Comparison of ENCODE assay signal across 24 mouse cellular contexts in the genomic region with DNA sequence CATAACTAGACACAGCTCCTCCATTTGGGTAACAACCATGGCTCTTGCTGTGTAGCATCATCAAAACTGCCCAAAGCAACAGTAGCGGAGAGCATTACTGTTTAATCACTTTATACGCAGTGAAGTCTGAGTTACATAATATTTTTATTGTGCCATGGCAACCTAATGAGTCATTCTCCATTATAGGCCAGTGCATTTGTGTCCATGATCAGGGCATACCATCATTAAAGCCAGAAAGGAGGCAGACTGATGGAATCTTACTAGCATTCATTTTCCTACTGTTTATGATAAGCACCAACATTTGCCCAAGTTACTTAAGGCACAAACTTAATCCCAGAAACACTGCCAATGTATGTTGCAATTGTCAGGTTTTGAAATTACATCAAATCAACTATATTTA.
DNase-seq lines count a peak whose midpoint lies in the region; ATAC-seq and TF ChIP-seq lines count a peak whose summit lies in the region.
"Had no signal": no experiment of that assay in that cellular context is flagged by ENCODE, and none has a peak within 500 bp of the region (broad histone marks: within the 10 kb centered on the region; RNA-seq: fewer than 3 reads in every experiment).

No protein-coding gene starts in this region.

- WGBS in liver, adult 2 months, result 91% methylated on average over 2 of the region's 2 CpGs
- WGBS in liver, postnatal 0 days (ENCODE audit: insufficient replicate concordance), result 85% methylated on average over 2 of the region's 2 CpGs

- peaks cover 4% of the 10 kb centered on the region; the same call in 1 of the 2 replicates for H3K4me1 ChIP-seq in liver, adult 2 months (ENCODE audit: control insufficient read depth, insufficient read depth, low read length)
- H3K4me1 ChIP-seq in liver, postnatal 0 days (ENCODE audit: insufficient read depth), result no peaks in the 10 kb centered on the region
- H3K4me1 ChIP-seq: embryonic facial prominence, embryonic 12.5 days; embryonic facial prominence, embryonic 15.5 days; forebrain, embryonic 12.5 days; forebrain, embryonic 15.5 days; heart, embryonic 10.5 days; heart, embryonic 13.5 days had no signal

- no peak overlapping the region for H3K4me2 ChIP-seq in liver, postnatal 0 days (ENCODE audit: low read depth, low read length)
- H3K4me2 ChIP-seq: embryonic facial prominence, embryonic 12.5 days; embryonic facial prominence, embryonic 15.5 days; forebrain, embryonic 12.5 days; forebrain, embryonic 15.5 days; heart, embryonic 13.5 days; hindbrain, embryonic 14.5 days had no signal

- H3K4me3 ChIP-seq in liver, adult 2 months (ENCODE audit: insufficient read depth, low read depth, low read length), result no peak overlapping the region
- H3K4me3 ChIP-seq in liver, postnatal 0 days (ENCODE audit: low read depth, low read length), result no peak overlapping the region
- H3K4me3 ChIP-seq: embryonic facial prominence, embryonic 12.5 days; embryonic facial prominence, embryonic 15.5 days; forebrain, embryonic 12.5 days; forebrain, embryonic 15.5 days; heart, adult 2 months; heart, embryonic 10.5 days; heart, embryonic 13.5 days had no signal

- TF ChIP-seq EP300 in liver, postnatal 0 days (IDR thresholded peaks at IDR 0.05; ENCODE audit: low read depth), result no peak

- H3K27ac ChIP-seq in liver, adult 2 months (replicated peaks; ENCODE audit: insufficient read depth, low read depth, low read length), result no peak overlapping the region
- no peak overlapping the region for H3K27ac ChIP-seq in liver, postnatal 0 days (ENCODE audit: low read depth)
- H3K27ac ChIP-seq: embryonic facial prominence, embryonic 12.5 days; embryonic facial prominence, embryonic 15.5 days; forebrain, embryonic 12.5 days; forebrain, embryonic 15.5 days; heart, adult 2 months; heart, embryonic 10.5 days; heart, embryonic 13.5 days; hindbrain, embryonic 14.5 days had no signal

- H3K36me3 ChIP-seq in liver, adult 2 months (ENCODE audit: control insufficient read depth, insufficient read depth, low read length), result no peaks in the 10 kb centered on the region
- H3K36me3 ChIP-seq in liver, postnatal 0 days (replicated peaks; ENCODE audit: insufficient read depth, low read length), result no peaks in the 10 kb centered on the region
- H3K36me3 ChIP-seq: embryonic facial prominence, embryonic 12.5 days; embryonic facial prominence, embryonic 15.5 days; forebrain, embryonic 12.5 days; forebrain, embryonic 15.5 days; heart, embryonic 10.5 days; heart, embryonic 13.5 days had no signal

- TF ChIP-seq CTCF in liver, adult 2 months (IDR thresholded peaks at IDR 0.05; ENCODE audit: low read depth, low read length), result no peak
- TF ChIP-seq CTCF in liver, postnatal 0 days (IDR thresholded peaks at IDR 0.05; ENCODE audit: low read depth), result no peak

- H3K9ac ChIP-seq in liver, adult 2 months (ENCODE audit: low read depth, low read length), result no peak overlapping the region
- no peak overlapping the region for H3K9ac ChIP-seq in liver, postnatal 0 days (replicated peaks)
- H3K9ac ChIP-seq: embryonic facial prominence, embryonic 12.5 days; embryonic facial prominence, embryonic 15.5 days; forebrain, embryonic 12.5 days; forebrain, embryonic 15.5 days; heart, embryonic 13.5 days; hindbrain, embryonic 14.5 days had no signal

- no peak for TF ChIP-seq POLR2A in liver, adult 2 months (IDR thresholded peaks at IDR 0.05; ENCODE audit: extremely low read depth, insufficient read depth, low read length)

- no peaks in the 10 kb centered on the region for H3K79me2 ChIP-seq in liver, adult 2 months (ENCODE audit: control insufficient read depth, insufficient read depth, low read length)

- no peak for ATAC-seq in liver, postnatal 0 days
- ATAC-seq: CD4-positive, CD25-positive, alpha-beta regulatory T cell, adult 4 months; forebrain, embryonic 15.5 days; intestine, postnatal 0 days had no signal

- no peaks in the 10 kb centered on the region for H3K9me3 ChIP-seq in liver, postnatal 0 days (ENCODE audit: low read length)
- H3K9me3 ChIP-seq: embryonic facial prominence, embryonic 12.5 days; embryonic facial prominence, embryonic 15.5 days; forebrain, embryonic 12.5 days; forebrain, embryonic 15.5 days; heart, embryonic 10.5 days; heart, embryonic 13.5 days had no signal

- peak; percentile 50 for DNase-seq in liver, adult 2 months (ENCODE audit: extremely low read depth, low read depth, low spot score)
- no peak for DNase-seq in liver, postnatal 0 days
- DNase-seq in NIH3T3 (ENCODE audit: low read depth), result peak; percentile 30
- DNase-seq in gonadal fat pad, adult 2 months (ENCODE audit: low read depth), result peak; percentile 42
- no peak for DNase-seq in kidney, postnatal 25 days
- no peak for DNase-seq in lung, postnatal 25 days (ENCODE audit: low spot score)
- DNase-seq: adrenal gland, postnatal 10 days; cerebellum, adult 11 months; cerebellum, adult 2 months; cerebellum, adult 9-11 months; cerebellum, postnatal 25 days; gastrocnemius, postnatal 25 days; heart, adult 2 months; heart, postnatal 14 days; heart, postnatal 4 days had no signal

- no peaks in the 10 kb centered on the region for H3K27me3 ChIP-seq in liver, adult 2 months (ENCODE audit: control insufficient read depth, insufficient read depth, low read length)
- H3K27me3 ChIP-seq in liver, postnatal 0 days (ENCODE audit: insufficient read depth, low read length), result no peaks in the 10 kb centered on the region
- H3K27me3 ChIP-seq: embryonic facial prominence, embryonic 12.5 days; embryonic facial prominence, embryonic 15.5 days; forebrain, embryonic 12.5 days; forebrain, embryonic 15.5 days; heart, embryonic 13.5 days had no signal

Comparison
In these comparisons a context has a peak if more than half of its experiments do, and no peak if none do; other contexts are left out.
1. DNase-seq: peak in liver, adult 2 months (single experiment), NIH3T3 (single experiment) and gonadal fat pad, adult 2 months (single experiment); none in liver, postnatal 0 days (single experiment), kidney, postnatal 25 days (0 of 2) and lung, postnatal 25 days (single experiment).